ENCODE assay signal across 10 mouse cellular contexts in genomic region chr8:46503072-46503695, GRCm38 (mm10). TPM values are rescaled to one million over a fixed set of nuclear protein-coding genes. Genes with fewer than 3 reads are reported as not detected.
DNase-seq lines count a peak whose midpoint lies in the region; ATAC-seq lines count a peak whose summit lies in the region.
"Had no signal": no experiment of that assay in that cellular context is flagged by ENCODE, and none has a peak within 500 bp of the region (broad histone marks: within the 10 kb centered on the region; RNA-seq: fewer than 3 reads in every experiment).

No protein-coding gene starts in this region.

- WGBS in heart, embryonic 12.5 days: 80% methylated on average over 12 of the region's 12 CpGs
- 80% methylated on average over 12 of the region's 12 CpGs for WGBS in embryonic facial prominence, embryonic 12.5 days
- 82% methylated on average over 12 of the region's 12 CpGs for WGBS in hindbrain, embryonic 13.5 days
- 83% methylated on average over 11 of the region's 12 CpGs for WGBS in midbrain, embryonic 12.5 days

- peaks cover 30% of the 10 kb centered on the region for H3K4me1 ChIP-seq in heart, embryonic 12.5 days (replicated peaks)
- no peaks in the 10 kb centered on the region; the same call in 1 of the 2 replicates for H3K4me1 ChIP-seq in embryonic facial prominence, embryonic 12.5 days
- peaks cover 7% of the 10 kb centered on the region for H3K4me1 ChIP-seq in hindbrain, embryonic 13.5 days (replicated peaks)
- peaks cover 14% of the 10 kb centered on the region for H3K4me1 ChIP-seq in midbrain, embryonic 12.5 days

- DNase-seq in heart, postnatal 36 days: no peak
- DNase-seq in gastrocnemius, postnatal 14 days: no peak
- no peak for DNase-seq in frontal cortex, adult 2 months (ENCODE audit: extremely low spot score in 1 of 2, low spot score in 1 of 2)
- no peak for DNase-seq in embryo, embryonic 9.5 days (ENCODE audit: extremely low spot score)
- DNase-seq: thymus, adult 18-20 months had no signal

- H3K36me3 ChIP-seq in heart, embryonic 12.5 days: peaks cover 12% of the 10 kb centered on the region
- H3K36me3 ChIP-seq in embryonic facial prominence, embryonic 12.5 days: no peaks in the 10 kb centered on the region
- H3K36me3 ChIP-seq in hindbrain, embryonic 13.5 days: peaks cover 7% of the 10 kb centered on the region
- H3K36me3 ChIP-seq in midbrain, embryonic 12.5 days: no peaks in the 10 kb centered on the region

- H3K4me2 ChIP-seq in heart, embryonic 12.5 days: peak overlapping the region; percentile 62
- peak overlapping the region; percentile 41 for H3K4me2 ChIP-seq in embryonic facial prominence, embryonic 12.5 days (replicated peaks)
- peak overlapping the region; percentile 54 for H3K4me2 ChIP-seq in hindbrain, embryonic 13.5 days
- peak overlapping the region; percentile 45 for H3K4me2 ChIP-seq in midbrain, embryonic 12.5 days (replicated peaks)

- H3K4me3 ChIP-seq in heart, embryonic 12.5 days: peak overlapping the region; percentile 37
- H3K4me3 ChIP-seq in embryonic facial prominence, embryonic 12.5 days: peak overlapping the region; percentile 22
- peak overlapping the region; percentile 42 for H3K4me3 ChIP-seq in hindbrain, embryonic 13.5 days
- H3K4me3 ChIP-seq in midbrain, embryonic 12.5 days: peak overlapping the region; percentile 33

- intact Hi-C loops in heart, postnatal 36 days (cut with DNase I): no loop called here
- intact Hi-C loops in gastrocnemius, postnatal 14 days (cut with DNase I; ENCODE audit: low total_unique reads): no loop called here

- H3K27ac ChIP-seq in heart, embryonic 12.5 days (ENCODE audit: poor library complexity, severe bottlenecking): no peak overlapping the region
- H3K27ac ChIP-seq in embryonic facial prominence, embryonic 12.5 days: no peak overlapping the region
- no peak overlapping the region for H3K27ac ChIP-seq in hindbrain, embryonic 13.5 days
- H3K27ac ChIP-seq in midbrain, embryonic 12.5 days (replicated peaks): no peak overlapping the region

- 0 out of 2 replicates have a peak overlapping the region, but pooled peaks have one; percentile 25 for H3K9ac ChIP-seq in heart, embryonic 12.5 days
- H3K9ac ChIP-seq in embryonic facial prominence, embryonic 12.5 days: no peak overlapping the region
- H3K9ac ChIP-seq in hindbrain, embryonic 13.5 days: peak overlapping the region; percentile 60; the same call in 1 of the 2 replicates
- no peak overlapping the region for H3K9ac ChIP-seq in midbrain, embryonic 12.5 days (replicated peaks)

- no peak for ATAC-seq in heart, embryonic 12.5 days (ENCODE audit: insufficient number of reproducible peaks, low FRiP score)
- ATAC-seq in embryonic facial prominence, embryonic 12.5 days (ENCODE audit: insufficient number of reproducible peaks, insufficient read depth, low FRiP score, low TSS enrichment): no peak
- ATAC-seq in hindbrain, embryonic 13.5 days (ENCODE audit: low FRiP score): peak; percentile 36; the same call in 1 of the 2 replicates
- ATAC-seq in midbrain, embryonic 12.5 days (ENCODE audit: low FRiP score, low read depth): no peak
- ATAC-seq: CD4-positive, CD25-positive, alpha-beta regulatory T cell, adult 4 months had no signal

- H3K9me3 ChIP-seq in heart, embryonic 12.5 days (replicated peaks): no peaks in the 10 kb centered on the region
- no peaks in the 10 kb centered on the region for H3K9me3 ChIP-seq in embryonic facial prominence, embryonic 12.5 days
- H3K9me3 ChIP-seq in hindbrain, embryonic 13.5 days: no peaks in the 10 kb centered on the region
- no peaks in the 10 kb centered on the region for H3K9me3 ChIP-seq in midbrain, embryonic 12.5 days

- H3K27me3 ChIP-seq in heart, embryonic 12.5 days (replicated peaks): no peaks in the 10 kb centered on the region
- H3K27me3 ChIP-seq in embryonic facial prominence, embryonic 12.5 days: no peaks in the 10 kb centered on the region
- no peaks in the 10 kb centered on the region for H3K27me3 ChIP-seq in hindbrain, embryonic 13.5 days
- peaks cover 7% of the 10 kb centered on the region; the same call in 1 of the 2 replicates for H3K27me3 ChIP-seq in midbrain, embryonic 12.5 days

RNA-seq across cellular contexts. Expression of gene Acsl1, which starts 32.3 kb away (rescaled TPM):
- polyA plus RNA-seq in heart, embryonic 12.5 days (2016; fragmentation: Nextera tagmentation; extraction: Ambion mirVana): 23.3 and 24.5 TPM in 2 replicates
- total RNA-seq in heart, postnatal 36 days (2021): 1,000 to 10,000 TPM in 1 of 2 experiments, 100 to 1,000 TPM in 1; 996 to 1,034 TPM
- polyA plus RNA-seq in embryonic facial prominence, embryonic 12.5 days (2016; fragmentation: Nextera tagmentation; extraction: Ambion mirVana): 12.2 and 12.5 TPM in 2 replicates
- 15.2 and 16.3 TPM in 2 replicates for polyA plus RNA-seq in hindbrain, embryonic 13.5 days (2015; fragmentation: Nextera tagmentation; extraction: Ambion mirVana)
- 7.8 and 8.9 TPM in 2 replicates for polyA plus RNA-seq in midbrain, embryonic 12.5 days (2016; fragmentation: Nextera tagmentation; extraction: Ambion mirVana)
- 100 to 1,000 TPM; 239 to 291 TPM for total RNA-seq in gastrocnemius, postnatal 14 days (2021)
- polyA plus RNA-seq in frontal cortex, adult 2 months (2012; rRNA removed): 31.7 and 36.2 TPM in 2 replicates

RNA-seq across cellular contexts. Expression of gene Cenpu, which starts 48.6 kb away (rescaled TPM):
- 10.7 and 12.6 TPM in 2 replicates for polyA plus RNA-seq in heart, embryonic 12.5 days (2016; fragmentation: Nextera tagmentation; extraction: Ambion mirVana)
- 1 to 10 TPM; 1.1 to 1.8 TPM for total RNA-seq in heart, postnatal 36 days (2021)
- 16.4 and 17.7 TPM in 2 replicates for polyA plus RNA-seq in embryonic facial prominence, embryonic 12.5 days (2016; fragmentation: Nextera tagmentation; extraction: Ambion mirVana)
- polyA plus RNA-seq in hindbrain, embryonic 13.5 days (2015; fragmentation: Nextera tagmentation; extraction: Ambion mirVana): 7.2 and 9.4 TPM in 2 replicates
- 22.2 and 28.0 TPM in 2 replicates for polyA plus RNA-seq in midbrain, embryonic 12.5 days (2016; fragmentation: Nextera tagmentation; extraction: Ambion mirVana)
- total RNA-seq in gastrocnemius, postnatal 14 days (2021): 1 to 10 TPM in 1 of 2 experiments, under 1 TPM in 1; 0.55 to 1.1 TPM
- polyA plus RNA-seq in frontal cortex, adult 2 months (2012; rRNA removed): 2.9 and 4.8 TPM in 2 replicates

Comparison
In these comparisons a context has a peak if more than half of its experiments do, and no peak if none do; other contexts are left out.
1. H3K9ac ChIP-seq: peak in heart, embryonic 12.5 days (single experiment) and hindbrain, embryonic 13.5 days (single experiment); none in embryonic facial prominence, embryonic 12.5 days (single experiment) and midbrain, embryonic 12.5 days (single experiment).
2. Peak in every context shown above with its lines, with median percentiles within 50 percentile points of each other: H3K4me2 ChIP-seq and H3K4me3 ChIP-seq.